Comparison of ENCODE assay signal across 8 mouse cellular contexts in genomic region chr2:74705467-74706089, GRCm38 (mm10). TPM values are rescaled to one million over a fixed set of nuclear protein-coding genes. Genes with fewer than 3 reads are reported as not detected.
A peak's percentile ranks its signal among the peaks of the same experiment; 100 is the strongest.
DNase-seq lines count a peak whose midpoint lies in the region; ATAC-seq lines count a peak whose summit lies in the region.

No protein-coding gene starts in this region.

- DNase-seq in heart, adult 11 months, result peak; percentile 92
- no peak for DNase-seq in heart, adult 8-10 months (ENCODE audit: low spot score)
- peak; percentile 69 to 76 for DNase-seq in adrenal gland, adult 18-20 months (ENCODE audit: low spot score in 2 of 2)
- no peak for DNase-seq in hindbrain, embryonic 11.5 days (ENCODE audit: low spot score)
- DNase-seq in layer of hippocampus, postnatal 25 days (ENCODE audit: extremely low spot score in 1 of 2, low spot score in 1 of 2), result no peak
- no peak for DNase-seq in lung, postnatal 36 days

- peak overlapping the region; percentile 38; the same call in 1 of the 2 replicates for H3K9ac ChIP-seq in hindbrain, embryonic 11.5 days (ENCODE audit: low read depth, low read length)
- peak overlapping the region; percentile 87 for H3K9ac ChIP-seq in limb, embryonic 13.5 days
- H3K9ac ChIP-seq in stomach, embryonic 15.5 days, result 0 out of 2 replicates have a peak overlapping the region, but pooled peaks have one; percentile 16

- peak; percentile 66 for ATAC-seq in hindbrain, embryonic 11.5 days (ENCODE audit: low FRiP score)
- ATAC-seq in limb, embryonic 13.5 days (ENCODE audit: low FRiP score, low read depth), result no peak
- ATAC-seq in stomach, embryonic 15.5 days (ENCODE audit: insufficient read depth, low FRiP score, low read depth), result no peak

- no peaks in the 10 kb centered on the region for H3K36me3 ChIP-seq in hindbrain, embryonic 11.5 days (ENCODE audit: control insufficient read depth, insufficient read depth, low read length)
- no peaks in the 10 kb centered on the region for H3K36me3 ChIP-seq in limb, embryonic 13.5 days
- no peaks in the 10 kb centered on the region for H3K36me3 ChIP-seq in stomach, embryonic 15.5 days

- H3K9me3 ChIP-seq in hindbrain, embryonic 11.5 days (ENCODE audit: control insufficient read depth, low read length), result no peaks in the 10 kb centered on the region
- H3K9me3 ChIP-seq in limb, embryonic 13.5 days, result no peaks in the 10 kb centered on the region
- no peaks in the 10 kb centered on the region for H3K9me3 ChIP-seq in stomach, embryonic 15.5 days

- H3K4me3 ChIP-seq in hindbrain, embryonic 11.5 days (ENCODE audit: low read depth, low read length), result peak overlapping the region; percentile 30
- peak overlapping the region; percentile 63 for H3K4me3 ChIP-seq in limb, embryonic 13.5 days
- H3K4me3 ChIP-seq in stomach, embryonic 15.5 days (replicated peaks), result peak overlapping the region; percentile 44

- peaks cover 89% of the 10 kb centered on the region for H3K27me3 ChIP-seq in hindbrain, embryonic 11.5 days (ENCODE audit: control insufficient read depth, insufficient read depth, low read length)
- H3K27me3 ChIP-seq in limb, embryonic 13.5 days, result peaks cover 87% of the 10 kb centered on the region
- peaks cover 90% of the 10 kb centered on the region for H3K27me3 ChIP-seq in stomach, embryonic 15.5 days (replicated peaks)

- H3K27ac ChIP-seq in hindbrain, embryonic 11.5 days (ENCODE audit: low read depth, low read length), result no peak overlapping the region
- peak overlapping the region; percentile 90 for H3K27ac ChIP-seq in limb, embryonic 13.5 days
- H3K27ac ChIP-seq in stomach, embryonic 15.5 days, result peak overlapping the region; percentile 18; the same call in 1 of the 2 replicates

- H3K4me2 ChIP-seq in hindbrain, embryonic 11.5 days (replicated peaks; ENCODE audit: low read depth, low read length), result peak overlapping the region; percentile 62
- H3K4me2 ChIP-seq in limb, embryonic 13.5 days (replicated peaks), result peak overlapping the region; percentile 77
- H3K4me2 ChIP-seq in stomach, embryonic 15.5 days, result peak overlapping the region; percentile 87

- WGBS in hindbrain, embryonic 11.5 days, result under 1% methylated on average over 28 of the region's 85 CpGs
- WGBS in limb, embryonic 13.5 days, result under 1% methylated on average over 52 of the region's 85 CpGs
- under 1% methylated on average over 75 of the region's 85 CpGs for WGBS in stomach, embryonic 15.5 days

- peaks cover 3% of the 10 kb centered on the region for H3K4me1 ChIP-seq in hindbrain, embryonic 11.5 days (replicated peaks; ENCODE audit: control insufficient read depth, insufficient read depth, low read length)
- peaks cover 23% of the 10 kb centered on the region for H3K4me1 ChIP-seq in limb, embryonic 13.5 days
- peaks cover 13% of the 10 kb centered on the region for H3K4me1 ChIP-seq in stomach, embryonic 15.5 days

RNA-seq across cellular contexts. Expression of gene Hoxd8, which starts 1.2 kb away (rescaled TPM):
- 1 to 10 TPM in 1 of 4 experiments, under 1 TPM in 3; 0.53 to 1.5 (median 0.76) TPM for total RNA-seq in heart, adult 8-10 months (2022)
- total RNA-seq in adrenal gland, adult 18-20 months (2021), result 10 to 100 TPM; 24.6 to 36.4 TPM
- 0.19 and 0.50 TPM in 2 replicates for polyA plus RNA-seq in hindbrain, embryonic 11.5 days (2014; fragmentation: Nextera tagmentation; extraction: Ambion mirVana)
- polyA plus RNA-seq in limb, embryonic 13.5 days (2015; fragmentation: Nextera tagmentation; extraction: Ambion mirVana), result 7.3 and 7.5 TPM in 2 replicates
- 1.9 and 3.2 TPM in 2 replicates for polyA plus RNA-seq in stomach, embryonic 15.5 days (2015; fragmentation: Nextera tagmentation; extraction: Ambion mirVana)
- not detected for total RNA-seq in layer of hippocampus, postnatal 25 days (2021)

RNA-seq across cellular contexts. Expression of gene Hoxd3, which starts 6.1 kb away (rescaled TPM):
- total RNA-seq in heart, adult 8-10 months (2022), result under 1 TPM in 1 of 4 experiments, not detected in 3; 0.16 TPM
- under 1 TPM; 0.89 to 0.90 TPM for total RNA-seq in adrenal gland, adult 18-20 months (2021)
- 49.5 and 58.0 TPM in 2 replicates for polyA plus RNA-seq in hindbrain, embryonic 11.5 days (2014; fragmentation: Nextera tagmentation; extraction: Ambion mirVana)
- polyA plus RNA-seq in limb, embryonic 13.5 days (2015; fragmentation: Nextera tagmentation; extraction: Ambion mirVana), result 0.84 and 0.88 TPM in 2 replicates
- 14.4 and 15.8 TPM in 2 replicates for polyA plus RNA-seq in stomach, embryonic 15.5 days (2015; fragmentation: Nextera tagmentation; extraction: Ambion mirVana)
- total RNA-seq in layer of hippocampus, postnatal 25 days (2021), result not detected

RNA-seq across cellular contexts. Expression of gene Hoxd4, which starts 6.2 kb away (rescaled TPM):
- under 1 TPM; 0.32 to 0.79 (median 0.38) TPM for total RNA-seq in heart, adult 8-10 months (2022)
- 10 to 100 TPM; 14.9 to 19.6 TPM for total RNA-seq in adrenal gland, adult 18-20 months (2021)
- 3.3 and 3.7 TPM in 2 replicates for polyA plus RNA-seq in hindbrain, embryonic 11.5 days (2014; fragmentation: Nextera tagmentation; extraction: Ambion mirVana)
- polyA plus RNA-seq in limb, embryonic 13.5 days (2015; fragmentation: Nextera tagmentation; extraction: Ambion mirVana), result 0.32 and 0.55 TPM in 2 replicates
- 0.53 and 0.92 TPM in 2 replicates for polyA plus RNA-seq in stomach, embryonic 15.5 days (2015; fragmentation: Nextera tagmentation; extraction: Ambion mirVana)
- not detected for total RNA-seq in layer of hippocampus, postnatal 25 days (2021)

RNA-seq across cellular contexts. Expression of gene Hoxd9, which starts 8.1 kb away (rescaled TPM):
- under 1 TPM; 0.22 to 0.49 (median 0.48) TPM for total RNA-seq in heart, adult 8-10 months (2022)
- 1 to 10 TPM; 3.5 to 4.3 TPM for total RNA-seq in adrenal gland, adult 18-20 months (2021)
- 0.11 TPM in 1 of 2 replicates, not detected in the other for polyA plus RNA-seq in hindbrain, embryonic 11.5 days (2014; fragmentation: Nextera tagmentation; extraction: Ambion mirVana)
- polyA plus RNA-seq in limb, embryonic 13.5 days (2015; fragmentation: Nextera tagmentation; extraction: Ambion mirVana), result 10.7 and 10.9 TPM in 2 replicates
- 0.61 and 1.3 TPM in 2 replicates for polyA plus RNA-seq in stomach, embryonic 15.5 days (2015; fragmentation: Nextera tagmentation; extraction: Ambion mirVana)
- not detected for total RNA-seq in layer of hippocampus, postnatal 25 days (2021)

RNA-seq across cellular contexts. Expression of gene Hoxd10, which starts 13.9 kb away (rescaled TPM):
- total RNA-seq in heart, adult 8-10 months (2022), result under 1 TPM in 1 of 4 experiments, not detected in 3; 0.12 TPM
- not detected for total RNA-seq in adrenal gland, adult 18-20 months (2021)
- 0.13 TPM in 1 of 2 replicates, not detected in the other for polyA plus RNA-seq in hindbrain, embryonic 11.5 days (2014; fragmentation: Nextera tagmentation; extraction: Ambion mirVana)
- polyA plus RNA-seq in limb, embryonic 13.5 days (2015; fragmentation: Nextera tagmentation; extraction: Ambion mirVana), result 26.0 and 26.2 TPM in 2 replicates
- polyA plus RNA-seq in stomach, embryonic 15.5 days (2015; fragmentation: Nextera tagmentation; extraction: Ambion mirVana), result 0.09 and 2.4 TPM in 2 replicates
- total RNA-seq in layer of hippocampus, postnatal 25 days (2021), result not detected

Comparison
In these comparisons a context has a peak if more than half of its experiments do, and no peak if none do; other contexts are left out.
1. DNase-seq: peak in heart, adult 11 months (single experiment) and adrenal gland, adult 18-20 months (2 of 2); none in heart, adult 8-10 months (single experiment), hindbrain, embryonic 11.5 days (single experiment), layer of hippocampus, postnatal 25 days (0 of 2) and lung, postnatal 36 days (single experiment).
2. H3K9ac ChIP-seq: peak in every context shown above with its lines; median percentile 87 in limb, embryonic 13.5 days; 38 in hindbrain, embryonic 11.5 days; 16 in stomach, embryonic 15.5 days.
3. RNA of gene Hoxd8, which starts 1.2 kb away (total RNA-seq): 24.6 to 36.4 TPM in adrenal gland, adult 18-20 months; 0.53 to 1.5 TPM in heart, adult 8-10 months and not detected in layer of hippocampus, postnatal 25 days; every median in the first group is over 10 times any median in the second.
4. RNA of gene Hoxd4, which starts 6.2 kb away (total RNA-seq): 14.9 to 19.6 TPM in adrenal gland, adult 18-20 months; 0.32 to 0.79 TPM in heart, adult 8-10 months and not detected in layer of hippocampus, postnatal 25 days; every median in the first group is over 4 times any median in the second.
5. Peak in every context shown above with its lines, with median percentiles within 50 percentile points of each other: H3K4me2 ChIP-seq and H3K4me3 ChIP-seq.